Mouse (Mus musculus): ENCODE results near the gene Cpsf4l. TPM values are rescaled to one million over a fixed set of nuclear protein-coding genes. Genes with fewer than 3 reads are reported as not detected.

The Cpsf4l gene
- total RNA-seq, 2 experiments from 2014 or later, result not detected

DNA sequence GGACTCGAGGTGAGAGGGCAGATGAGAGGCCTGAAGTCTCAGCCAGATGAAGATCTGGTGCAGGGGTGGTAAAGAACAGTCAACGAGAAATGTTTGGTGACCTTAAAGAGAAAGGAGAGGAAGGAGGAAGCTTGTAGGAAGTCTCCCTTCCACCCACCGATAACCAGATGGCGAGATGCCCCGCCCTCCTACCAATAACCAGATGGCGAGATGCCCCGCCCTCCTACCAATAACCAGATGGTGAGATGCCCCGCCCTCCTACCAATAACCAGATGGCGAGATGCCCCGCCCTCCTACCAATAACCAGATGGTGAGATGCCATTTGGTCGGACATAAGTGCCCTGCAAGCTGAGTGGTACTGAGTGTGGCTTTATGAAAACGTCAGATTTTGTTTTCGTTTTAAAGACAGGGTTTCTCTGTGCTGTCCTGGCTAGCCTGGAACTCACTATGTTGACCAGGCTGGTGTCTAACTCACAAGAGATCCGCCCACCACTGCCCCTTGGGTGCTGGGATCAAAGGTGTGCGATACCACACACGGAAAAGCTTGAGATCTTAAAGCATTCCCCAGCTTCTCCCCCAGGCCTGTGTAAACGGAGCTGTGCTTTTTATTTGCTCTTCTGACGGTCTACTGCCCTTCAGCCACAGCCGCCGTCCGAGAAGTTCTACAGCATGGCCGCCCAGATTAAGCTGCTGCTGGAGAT, 58.5 kb downstream of the Cpsf4l start:
- ATAC-seq (replicated peaks; ENCODE audit: low FRiP score, low TSS enrichment, poor library complexity, severe bottlenecking), result peak; percentile 64

DNA sequence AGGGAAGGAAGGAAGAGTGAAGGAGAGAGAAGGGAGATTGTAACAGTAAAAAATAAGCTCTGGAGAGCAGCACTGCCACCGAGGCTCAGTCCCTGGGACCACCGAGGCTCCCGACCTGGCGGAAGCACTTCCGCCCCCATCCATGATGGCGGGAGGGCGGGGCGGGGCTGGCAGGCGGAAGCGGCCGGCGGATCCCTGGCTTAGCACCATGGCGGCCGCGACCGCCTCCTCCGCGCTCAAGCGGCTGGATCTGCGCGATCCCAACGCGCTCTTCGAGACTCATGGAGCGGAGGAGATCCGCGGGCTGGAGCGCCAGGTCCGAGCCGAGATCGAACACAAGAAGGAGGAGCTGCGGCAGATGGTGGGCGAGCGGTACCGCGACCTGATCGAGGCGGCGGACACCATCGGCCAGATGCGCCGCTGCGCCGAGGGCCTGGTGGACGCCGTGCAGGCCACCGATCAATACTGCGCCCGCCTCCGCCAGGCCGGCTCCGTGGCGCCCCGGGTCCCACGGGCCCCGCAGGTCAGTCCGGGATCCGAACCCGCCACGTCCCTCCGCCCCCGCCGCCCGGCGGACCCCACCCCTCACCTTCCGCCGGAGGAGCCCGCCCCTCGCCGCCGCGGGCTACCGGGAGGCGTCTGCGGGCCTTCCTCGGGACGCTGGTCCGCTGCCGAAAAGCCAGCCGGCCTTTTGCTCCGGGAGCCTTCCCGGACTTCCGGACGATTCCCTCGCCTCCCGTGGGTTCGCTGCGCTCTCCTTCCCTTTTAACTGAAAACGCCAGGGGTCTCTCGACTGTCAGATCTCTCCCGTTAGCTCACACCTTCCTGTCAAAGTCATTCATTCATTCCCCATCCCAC, 60.2 kb downstream of the Cpsf4l start, which contains the start of gene Slc39a11:
Slc39a11 (minus strand) TSS at position 727 of the 858 bp plus-strand sequence.
- peak; percentile 32; the same call in 1 of the 2 replicates for ATAC-seq (replicated peaks; ENCODE audit: low FRiP score, low TSS enrichment, poor library complexity, severe bottlenecking)

DNA sequence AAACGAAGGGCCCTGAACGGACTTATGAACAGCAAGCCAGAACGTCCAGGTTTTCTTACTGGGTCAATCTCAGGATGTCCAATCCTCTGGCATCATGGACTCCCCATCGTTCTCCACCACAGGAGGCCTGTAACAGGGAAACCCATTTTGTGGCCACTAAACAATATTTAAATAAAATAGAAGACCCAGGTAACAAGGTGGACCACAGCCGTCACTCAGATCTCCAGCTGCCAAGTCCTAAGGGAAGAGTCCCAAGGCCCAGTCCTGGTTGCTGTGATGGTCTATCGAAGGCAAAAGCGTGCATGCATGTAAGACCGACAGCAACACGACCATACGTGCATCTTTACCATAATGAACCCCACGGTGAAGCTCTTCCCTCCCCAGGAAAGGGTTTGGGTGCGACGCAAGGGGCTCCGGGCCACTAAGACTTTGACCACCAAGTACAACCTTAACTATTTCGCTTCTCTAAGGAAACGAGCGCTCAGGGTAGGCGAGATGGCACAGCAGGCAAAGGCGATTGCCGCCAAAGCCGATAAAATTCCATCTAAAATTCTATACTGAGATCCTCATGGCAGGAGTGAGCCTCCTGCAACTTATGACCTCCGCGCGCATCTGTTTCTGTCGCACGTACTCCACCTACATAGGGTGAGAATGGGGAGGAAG, 61.0 kb downstream of the Cpsf4l start, which contains the start of gene Cog1:
Cog1 (plus strand) TSS at position 480 of the 663 bp plus-strand sequence.
- no peak for ATAC-seq (replicated peaks; ENCODE audit: low FRiP score, low TSS enrichment, poor library complexity, severe bottlenecking)

Other genes with a start within 250 kb of the Cpsf4l start
- gene Sstr2, start 90.7 kb downstream of the Cpsf4l start, total RNA-seq (2014; fragmentation: Nextera tagmentation), result not detected in 2 replicates
- 0.15 TPM in 1 of 2 replicates, not detected in the other for gene Sstr2, start 90.7 kb downstream of the Cpsf4l start, total RNA-seq (2017)
- gene Cog1, start 60.8 kb downstream of the Cpsf4l start, total RNA-seq (2014; fragmentation: Nextera tagmentation), result 37.2 and 51.6 TPM in 2 replicates
- gene Cog1, start 60.8 kb downstream of the Cpsf4l start, total RNA-seq (2017), result 23.9 and 26.2 TPM in 2 replicates
- gene Slc39a11, start 59.9 kb downstream of the Cpsf4l start, total RNA-seq (2014; fragmentation: Nextera tagmentation), result 12.4 and 19.1 TPM in 2 replicates
- gene Slc39a11, start 59.9 kb downstream of the Cpsf4l start, total RNA-seq (2017), result 14.9 and 17.7 TPM in 2 replicates
- 17.8 and 20.8 TPM in 2 replicates for gene Fam104a, start 25.9 kb downstream of the Cpsf4l start, total RNA-seq (2014; fragmentation: Nextera tagmentation)
- gene Fam104a, start 25.9 kb downstream of the Cpsf4l start, total RNA-seq (2017), result 25.1 and 30.8 TPM in 2 replicates
- 21.7 and 23.6 TPM in 2 replicates for gene D11Wsu47e, start 25.6 kb downstream of the Cpsf4l start, total RNA-seq (2014; fragmentation: Nextera tagmentation)
- gene D11Wsu47e, start 25.6 kb downstream of the Cpsf4l start, total RNA-seq (2017), result 11.8 and 19.7 TPM in 2 replicates
- gene Cdc42ep4, start 41.9 kb upstream of the Cpsf4l start, total RNA-seq (2014; fragmentation: Nextera tagmentation), result 13.7 and 14.7 TPM in 2 replicates
- 10.7 and 13.7 TPM in 2 replicates for gene Cdc42ep4, start 41.9 kb upstream of the Cpsf4l start, total RNA-seq (2017)

Data from megakaryocyte-erythroid progenitor cell, adult 5-6 weeks (primary cell).